Mouse (Mus musculus) lung, adult 2 months (tissue): ENCODE data around the gene Cadm1.

Experiments used
- CTCF ChIP-seq: fragments of 200-500 bp; IDR thresholded peaks from 2 replicates; pipeline ENCODE4 v1.5.1; 2011; ENCODE audit warnings: mild to moderate bottlenecking, low read length, control low read depth; ENCODE audit not compliant: insufficient read depth
- POLR2A ChIP-seq: fragments of 200-500 bp; IDR thresholded peaks from 2 replicates; pipeline ENCODE4 v1.6.1; 2011; ENCODE audit warnings: low read depth, mild to moderate bottlenecking, control low read depth, low read length, borderline replicate concordance; ENCODE audit errors: extremely low read depth

DNA sequence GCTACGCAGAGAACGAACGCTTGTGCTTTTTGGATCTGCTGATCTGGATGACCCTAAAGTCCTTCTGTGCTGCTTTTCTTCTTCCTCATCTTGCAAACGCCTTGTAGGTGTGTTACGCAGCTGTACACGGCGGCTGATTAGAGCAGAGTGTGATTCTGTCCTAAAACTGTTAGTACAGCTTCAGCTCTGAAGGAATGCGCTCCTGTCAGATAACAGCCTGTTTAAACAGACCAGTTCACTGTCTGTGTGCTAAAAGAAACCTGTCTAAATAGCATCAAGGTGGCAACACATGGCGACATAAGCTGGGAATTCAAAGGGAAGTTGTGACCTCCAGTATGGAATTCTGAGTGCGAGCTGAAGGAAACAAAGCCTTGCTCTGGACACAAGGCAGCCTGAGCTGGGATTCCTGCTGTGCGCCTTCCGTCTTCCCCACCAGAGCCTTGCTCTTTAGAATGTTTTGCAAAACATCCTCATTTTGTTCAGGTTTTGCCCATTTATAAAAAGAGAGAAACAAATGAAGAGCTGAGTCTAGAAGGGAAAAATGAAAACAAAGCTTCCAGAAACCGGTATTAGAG, 273.6 kb downstream of the Cadm1 start:
- TF ChIP-seq POLR2A (no peak), CTCF (no peak)
